Comparison of ENCODE assay signal across 8 mouse cellular contexts in genomic region chr13:113613341-113613740, GRCm38 (mm10). TPM values are rescaled to one million over a fixed set of nuclear protein-coding genes. Genes with fewer than 3 reads are reported as not detected.
DNase-seq lines count a peak whose midpoint lies in the region; ATAC-seq and TF ChIP-seq lines count a peak whose summit lies in the region.

No protein-coding gene starts in this region.

- H3K4me2 ChIP-seq in lung, postnatal 0 days (replicated peaks; ENCODE audit: low read depth, low read length), result peak overlapping the region; percentile 80
- peak overlapping the region; percentile 22 for H3K4me2 ChIP-seq in forebrain, embryonic 12.5 days
- peak overlapping the region; percentile 97 for H3K4me2 ChIP-seq in limb, embryonic 13.5 days (replicated peaks)
- H3K4me2 ChIP-seq in stomach, embryonic 14.5 days (replicated peaks; ENCODE audit: low read depth, low read length), result peak overlapping the region; percentile 94

- WGBS in lung, postnatal 0 days, result 23% methylated on average over 12 of the region's 12 CpGs
- 38% methylated on average over 12 of the region's 12 CpGs for WGBS in forebrain, embryonic 12.5 days
- 7% methylated on average over 12 of the region's 12 CpGs for WGBS in limb, embryonic 13.5 days
- WGBS in stomach, embryonic 14.5 days, result 10% methylated on average over 12 of the region's 12 CpGs

- no peaks in the 10 kb centered on the region for H3K27me3 ChIP-seq in lung, postnatal 0 days (replicated peaks; ENCODE audit: insufficient read depth, low read length)
- H3K27me3 ChIP-seq in forebrain, embryonic 12.5 days, result no peaks in the 10 kb centered on the region
- no peaks in the 10 kb centered on the region for H3K27me3 ChIP-seq in limb, embryonic 13.5 days
- H3K27me3 ChIP-seq in stomach, embryonic 14.5 days (ENCODE audit: control insufficient read depth, insufficient read depth, low read length), result no peaks in the 10 kb centered on the region

- TF ChIP-seq EP300 in lung, postnatal 0 days (IDR thresholded peaks at IDR 0.05), result no peak

- peak overlapping the region; percentile 43; the same call in 1 of the 2 replicates for H3K27ac ChIP-seq in lung, postnatal 0 days (ENCODE audit: low read length)
- no peak overlapping the region for H3K27ac ChIP-seq in forebrain, embryonic 12.5 days
- peak overlapping the region; percentile 56; the same call in 1 of the 2 replicates for H3K27ac ChIP-seq in limb, embryonic 13.5 days
- peak overlapping the region; percentile 44; the same call in 1 of the 2 replicates for H3K27ac ChIP-seq in stomach, embryonic 14.5 days (ENCODE audit: low read length)

- H3K9ac ChIP-seq in lung, postnatal 0 days (replicated peaks; ENCODE audit: low read depth), result no peak overlapping the region
- no peak overlapping the region for H3K9ac ChIP-seq in forebrain, embryonic 12.5 days
- H3K9ac ChIP-seq in limb, embryonic 13.5 days, result peak overlapping the region; percentile 52
- H3K9ac ChIP-seq in stomach, embryonic 14.5 days (replicated peaks; ENCODE audit: low read depth, low read length), result no peak overlapping the region

- no peaks in the 10 kb centered on the region for H3K9me3 ChIP-seq in lung, postnatal 0 days (ENCODE audit: low read length)
- no peaks in the 10 kb centered on the region for H3K9me3 ChIP-seq in forebrain, embryonic 12.5 days
- H3K9me3 ChIP-seq in limb, embryonic 13.5 days, result no peaks in the 10 kb centered on the region
- no peaks in the 10 kb centered on the region for H3K9me3 ChIP-seq in stomach, embryonic 14.5 days (ENCODE audit: control insufficient read depth, low read depth, low read length)

- no peak for ATAC-seq in lung, postnatal 0 days
- ATAC-seq in forebrain, embryonic 12.5 days (ENCODE audit: low FRiP score), result no peak
- no peak for ATAC-seq in limb, embryonic 13.5 days (ENCODE audit: low FRiP score, low read depth)
- ATAC-seq in stomach, embryonic 14.5 days (ENCODE audit: insufficient number of reproducible peaks, insufficient read depth, low FRiP score, low read depth), result no peak

- no peak for DNase-seq in lung, postnatal 0 days (ENCODE audit: low spot score)
- DNase-seq in lung, postnatal 14 days, result no peak
- DNase-seq in urinary bladder, postnatal 25 days (ENCODE audit: low spot score), result no peak
- DNase-seq in urinary bladder, postnatal 10 days (ENCODE audit: low spot score), result no peak
- no peak for DNase-seq in frontal cortex, postnatal 36 days (ENCODE audit: low spot score in 2 of 2)

- peak overlapping the region; percentile 77 for H3K4me3 ChIP-seq in lung, postnatal 0 days (ENCODE audit: low read depth, low read length)
- H3K4me3 ChIP-seq in forebrain, embryonic 12.5 days (replicated peaks), result peak overlapping the region; percentile 14; the same call in 1 of the 2 replicates
- peak overlapping the region; percentile 88 for H3K4me3 ChIP-seq in limb, embryonic 13.5 days
- H3K4me3 ChIP-seq in stomach, embryonic 14.5 days (ENCODE audit: low read depth, low read length), result peak overlapping the region; percentile 63

- peaks cover 47% of the 10 kb centered on the region for H3K4me1 ChIP-seq in lung, postnatal 0 days (ENCODE audit: insufficient read depth, low read depth, low read length)
- H3K4me1 ChIP-seq in forebrain, embryonic 12.5 days, result peaks cover 72% of the 10 kb centered on the region
- peaks cover 81% of the 10 kb centered on the region for H3K4me1 ChIP-seq in limb, embryonic 13.5 days
- H3K4me1 ChIP-seq in stomach, embryonic 14.5 days (ENCODE audit: control insufficient read depth, insufficient read depth, low read length), result peaks cover 75% of the 10 kb centered on the region

- TF ChIP-seq CTCF in lung, postnatal 0 days (IDR thresholded peaks at IDR 0.05), result no peak

- H3K36me3 ChIP-seq in lung, postnatal 0 days (ENCODE audit: insufficient read depth, low read length), result no peaks in the 10 kb centered on the region
- 0 out of 2 replicates have a peak, but pooled peaks cover 3% of the 10 kb centered on the region for H3K36me3 ChIP-seq in forebrain, embryonic 12.5 days (replicated peaks)
- H3K36me3 ChIP-seq in limb, embryonic 13.5 days, result peaks cover 21% of the 10 kb centered on the region
- H3K36me3 ChIP-seq in stomach, embryonic 14.5 days (ENCODE audit: control insufficient read depth, insufficient read depth, low read length), result peaks cover 3% of the 10 kb centered on the region; the same call in 1 of the 2 replicates

RNA-seq across cellular contexts. Expression of gene Snx18, which starts 5.0 kb away (rescaled TPM):
- 18.1 and 22.0 TPM in 2 replicates for polyA plus RNA-seq in lung, postnatal 0 days (2015; fragmentation: Nextera tagmentation; extraction: Ambion mirVana)
- polyA plus RNA-seq in forebrain, embryonic 12.5 days (2016; fragmentation: Nextera tagmentation; extraction: Ambion mirVana), result 15.3 and 18.2 TPM in 2 replicates
- polyA plus RNA-seq in limb, embryonic 13.5 days (2015; fragmentation: Nextera tagmentation; extraction: Ambion mirVana), result 23.2 and 23.5 TPM in 2 replicates
- 28.1 and 30.2 TPM in 2 replicates for polyA plus RNA-seq in stomach, embryonic 14.5 days (2014; fragmentation: Nextera tagmentation; extraction: Ambion mirVana)

RNA-seq across cellular contexts. Expression of gene Hspb3, which starts 50.1 kb away (rescaled TPM):
- polyA plus RNA-seq in lung, postnatal 0 days (2015; fragmentation: Nextera tagmentation; extraction: Ambion mirVana), result 0.62 and 0.96 TPM in 2 replicates
- polyA plus RNA-seq in forebrain, embryonic 12.5 days (2016; fragmentation: Nextera tagmentation; extraction: Ambion mirVana), result 0.42 TPM in 1 of 2 replicates, not detected in the other
- polyA plus RNA-seq in limb, embryonic 13.5 days (2015; fragmentation: Nextera tagmentation; extraction: Ambion mirVana), result 10.9 TPM in 2 replicates
- not detected in 2 replicates for polyA plus RNA-seq in stomach, embryonic 14.5 days (2014; fragmentation: Nextera tagmentation; extraction: Ambion mirVana)

Comparison
In these comparisons a context has a peak if more than half of its experiments do, and no peak if none do; other contexts are left out.
1. H3K4me2 ChIP-seq: peak in every context shown above with its lines; median percentile 97 in limb, embryonic 13.5 days; 94 in stomach, embryonic 14.5 days; 80 in lung, postnatal 0 days; 22 in forebrain, embryonic 12.5 days.
2. H3K4me3 ChIP-seq: peak in every context shown above with its lines; median percentile 88 in limb, embryonic 13.5 days; 77 in lung, postnatal 0 days; 63 in stomach, embryonic 14.5 days; 14 in forebrain, embryonic 12.5 days.